Mouse (Mus musculus): ENCODE data around the gene Atp6v0a4. TPM values are rescaled to one million over a fixed set of nuclear protein-coding genes. Genes with fewer than 3 reads are reported as not detected.

Gene Atp6v0a4
- total and polyA plus RNA-seq, 3 experiments = not detected

DNA sequence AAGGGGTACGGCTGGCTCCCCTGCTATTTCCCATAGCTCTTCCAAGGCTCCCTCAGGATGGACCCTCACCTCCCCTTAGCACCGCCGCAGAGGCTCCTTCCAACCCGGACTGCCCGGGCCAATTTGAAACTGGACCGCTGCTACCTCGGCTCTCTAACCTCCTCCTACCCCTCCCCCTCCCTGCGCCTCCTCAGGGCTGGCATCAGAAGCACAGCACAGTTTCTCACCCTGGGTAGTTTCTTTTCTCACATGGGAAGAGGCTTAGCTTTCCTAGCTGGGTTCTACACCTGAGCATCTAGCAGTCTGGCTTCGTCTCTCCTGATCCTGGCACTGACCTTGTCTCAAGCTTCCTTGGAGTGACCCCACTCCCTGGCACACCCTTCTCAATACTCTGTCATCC, 14.5 kb downstream of the Atp6v0a4 start:
- TF ChIP-seq GATA1 (IDR thresholded peaks at IDR 0.05; ENCODE audit: borderline replicate concordance, low read length) = no peak
- ATAC-seq (ENCODE audit: extremely low read depth, insufficient number of reproducible peaks, low FRiP score, poor library complexity, severe bottlenecking) (no peak), DNase-seq (ENCODE audit: low spot score) (no peak)
- Histone ChIP-seq H3K9me3 (replicated peaks) (no peaks in the 10 kb centered on the region), H3K4me3 (ENCODE audit: low read depth, low read length) (no peak overlapping the region), H3K27me3 (ENCODE audit: insufficient read depth, low read length) (peaks cover 17% of the 10 kb centered on the region), H3K36me3 (replicated peaks) (no peaks in the 10 kb centered on the region), H3K4me1 (ENCODE audit: insufficient read depth, low read depth, low read length) (no peaks in the 10 kb centered on the region)

DNA sequence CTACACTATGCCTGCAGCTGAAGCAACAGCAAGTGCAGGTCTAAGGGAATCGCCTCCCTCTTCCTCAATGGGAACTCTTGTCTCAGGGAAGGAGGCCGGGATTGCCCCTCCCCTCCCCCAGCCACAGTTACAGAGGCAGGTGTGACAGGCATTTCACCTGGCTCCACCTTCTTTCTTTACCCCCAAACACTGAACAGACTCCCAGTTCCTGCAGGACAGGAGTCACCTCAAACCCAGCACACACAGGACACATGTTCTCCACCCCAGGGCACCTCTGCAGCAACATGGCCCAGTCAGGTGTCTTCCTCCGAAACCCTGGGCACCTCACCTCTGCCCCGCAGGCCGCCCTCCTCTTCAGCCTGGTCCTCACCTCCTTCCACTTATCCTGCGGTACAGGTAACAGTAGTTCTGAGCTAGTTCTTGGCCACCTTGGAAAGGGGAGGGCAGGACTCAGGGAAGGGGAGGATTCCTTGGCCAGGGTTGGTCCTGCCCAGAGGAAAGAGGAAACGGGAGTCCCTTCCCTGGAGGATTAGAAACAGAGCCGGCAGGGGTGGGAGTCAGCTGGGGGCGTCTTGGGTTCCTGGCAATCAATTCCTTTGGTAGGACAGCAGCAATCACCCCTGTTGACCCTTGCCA, 15.1 kb downstream of the Atp6v0a4 start, which contains the start of gene Tmem213:
Tmem213 (plus strand) TSS at position 96 of the 636 bp plus-strand sequence.
- no peak for TF ChIP-seq GATA1 (IDR thresholded peaks at IDR 0.05; ENCODE audit: borderline replicate concordance, low read length)
- TF ChIP-seq GATA2 (IDR thresholded peaks at IDR 0.05; ENCODE audit: borderline replicate concordance, low read depth, low read length) = no peak
- no peak for TF ChIP-seq POLR2AphosphoS5 (IDR thresholded peaks at IDR 0.05; ENCODE audit: insufficient replicate concordance, low read depth, low read length)
- no peak for TF ChIP-seq CTCF (IDR thresholded peaks at IDR 0.05; ENCODE audit: low read depth, low read length)
- TF ChIP-seq TAL1 (conservative IDR thresholded peaks at IDR 0.05; ENCODE audit: low read depth, low read length) = no peak
- Histone ChIP-seq H3K4me1 (ENCODE audit: insufficient read depth, low read depth, low read length) (no peaks in the 10 kb centered on the region), H3K36me3 (replicated peaks) (no peaks in the 10 kb centered on the region), H3K4me3 (ENCODE audit: low read depth, low read length) (no peak within 1 kb of the TSS), H3K9me3 (replicated peaks) (no peaks in the 10 kb centered on the region), H3K27me3 (ENCODE audit: insufficient read depth, low read length) (peaks cover 17% of the 10 kb centered on the region)
- no peak for ATAC-seq (ENCODE audit: extremely low read depth, insufficient number of reproducible peaks, low FRiP score, poor library complexity, severe bottlenecking)
- no peak for DNase-seq (ENCODE audit: low spot score)

DNA sequence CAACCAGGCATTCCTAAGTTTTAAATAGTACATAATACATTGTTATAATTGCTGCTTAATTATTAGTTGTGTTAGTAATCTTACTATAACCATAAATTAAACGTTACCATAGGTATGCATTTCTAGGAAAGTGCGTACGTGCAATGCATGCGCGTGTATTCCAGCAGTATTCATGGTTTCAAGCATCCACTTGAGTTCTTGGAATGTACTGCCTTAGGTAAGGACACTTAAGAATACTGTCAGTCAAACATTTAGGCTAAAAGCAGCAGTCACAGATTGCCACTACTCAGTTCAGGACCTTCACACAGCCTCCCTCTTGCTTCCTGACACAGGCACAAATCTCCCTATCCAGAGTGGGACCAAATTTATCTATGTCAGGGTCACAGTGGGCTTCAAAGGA, 15.9 kb downstream of the Atp6v0a4 start:
- Histone ChIP-seq H3K36me3 (replicated peaks) (no peaks in the 10 kb centered on the region), H3K27me3 (ENCODE audit: insufficient read depth, low read length) (peaks cover 19% of the 10 kb centered on the region), H3K4me3 (ENCODE audit: low read depth, low read length) (no peak overlapping the region), H3K4me1 (ENCODE audit: insufficient read depth, low read depth, low read length) (no peaks in the 10 kb centered on the region), H3K9me3 (replicated peaks) (no peaks in the 10 kb centered on the region)
- DNase-seq (ENCODE audit: low spot score) = no peak
- ATAC-seq (ENCODE audit: extremely low read depth, insufficient number of reproducible peaks, low FRiP score, poor library complexity, severe bottlenecking) = no peak
- no peak for TF ChIP-seq GATA2 (IDR thresholded peaks at IDR 0.05; ENCODE audit: borderline replicate concordance, low read depth, low read length)
- TF ChIP-seq TAL1 (conservative IDR thresholded peaks at IDR 0.05; ENCODE audit: low read depth, low read length) = no peak
- no peak for TF ChIP-seq POLR2AphosphoS5 (IDR thresholded peaks at IDR 0.05; ENCODE audit: insufficient replicate concordance, low read depth, low read length)
- no peak for TF ChIP-seq GATA1 (IDR thresholded peaks at IDR 0.05; ENCODE audit: borderline replicate concordance, low read length)
- TF ChIP-seq CTCF (IDR thresholded peaks at IDR 0.05; ENCODE audit: low read depth, low read length) = no peak

DNA sequence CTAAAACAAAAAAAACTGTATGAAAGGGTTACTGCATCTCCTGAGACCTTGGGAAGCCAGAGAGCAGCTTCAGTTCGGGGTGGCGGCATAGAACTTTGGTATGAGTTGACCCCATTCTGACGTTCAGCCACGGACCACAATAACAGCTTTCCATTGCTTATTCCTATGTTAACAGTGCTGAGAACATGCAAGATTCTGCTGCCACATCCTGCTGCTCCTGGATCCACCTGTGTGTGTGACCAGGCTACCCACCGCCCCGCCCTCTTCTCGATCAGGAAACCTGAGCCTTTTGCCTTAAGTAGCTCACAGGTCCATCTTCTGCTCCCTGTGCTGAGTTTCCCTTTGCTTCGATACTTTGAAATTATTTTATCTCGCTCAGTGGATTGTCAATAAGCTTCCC, 18.5 kb downstream of the Atp6v0a4 start:
- Histone ChIP-seq H3K27me3 (ENCODE audit: insufficient read depth, low read length) (peaks cover 15% of the 10 kb centered on the region), H3K36me3 (replicated peaks) (no peaks in the 10 kb centered on the region), H3K4me1 (ENCODE audit: insufficient read depth, low read depth, low read length) (no peaks in the 10 kb centered on the region), H3K9me3 (replicated peaks) (no peaks in the 10 kb centered on the region), H3K4me3 (ENCODE audit: low read depth, low read length) (no peak overlapping the region)
- TF ChIP-seq TAL1 (conservative IDR thresholded peaks at IDR 0.05; ENCODE audit: low read depth, low read length) = no peak
- TF ChIP-seq GATA2 (IDR thresholded peaks at IDR 0.05; ENCODE audit: borderline replicate concordance, low read depth, low read length) = no peak
- TF ChIP-seq CTCF (IDR thresholded peaks at IDR 0.05; ENCODE audit: low read depth, low read length) = no peak
- no peak for TF ChIP-seq GATA1 (IDR thresholded peaks at IDR 0.05; ENCODE audit: borderline replicate concordance, low read length)
- no peak for TF ChIP-seq POLR2AphosphoS5 (IDR thresholded peaks at IDR 0.05; ENCODE audit: insufficient replicate concordance, low read depth, low read length)
- DNase-seq (ENCODE audit: low spot score) = no peak
- ATAC-seq (ENCODE audit: extremely low read depth, insufficient number of reproducible peaks, low FRiP score, poor library complexity, severe bottlenecking) = no peak

DNA sequence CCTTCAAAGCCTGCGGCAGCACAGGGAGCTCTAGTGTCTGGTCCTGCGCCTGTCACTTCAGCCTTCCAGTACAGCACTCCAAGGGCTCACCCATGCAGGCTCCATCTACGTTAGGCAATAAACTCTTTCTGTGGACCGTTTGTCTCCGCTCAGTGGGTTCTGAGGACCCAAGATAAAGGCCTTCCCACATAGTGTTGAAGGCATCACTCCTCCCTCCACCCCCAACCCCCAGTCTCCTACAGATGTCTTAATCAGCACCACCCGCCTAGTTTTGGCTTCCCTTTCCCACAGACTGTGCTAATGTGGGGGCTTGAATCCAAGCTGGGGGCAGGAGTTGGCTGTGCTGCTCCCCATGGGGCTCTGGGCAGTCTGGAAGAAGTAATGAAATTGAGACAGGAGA, 20.6 kb downstream of the Atp6v0a4 start:
- H3K36me3 ChIP-seq (replicated peaks) = no peaks in the 10 kb centered on the region
- ATAC-seq (ENCODE audit: extremely low read depth, insufficient number of reproducible peaks, low FRiP score, poor library complexity, severe bottlenecking) = no peak
- no peak for DNase-seq (ENCODE audit: low spot score)
- no peak overlapping the region for H3K4me3 ChIP-seq (ENCODE audit: low read depth, low read length)
- H3K9me3 ChIP-seq (replicated peaks) = no peaks in the 10 kb centered on the region
- TF ChIP-seq TAL1 (conservative IDR thresholded peaks at IDR 0.05; ENCODE audit: low read depth, low read length) (no peak), GATA2 (IDR thresholded peaks at IDR 0.05; ENCODE audit: borderline replicate concordance, low read depth, low read length) (no peak), CTCF (IDR thresholded peaks at IDR 0.05; ENCODE audit: low read depth, low read length) (no peak), GATA1 (IDR thresholded peaks at IDR 0.05; ENCODE audit: borderline replicate concordance, low read length) (no peak), POLR2AphosphoS5 (IDR thresholded peaks at IDR 0.05; ENCODE audit: insufficient replicate concordance, low read depth, low read length) (no peak)
- H3K27me3 ChIP-seq (ENCODE audit: insufficient read depth, low read length) = peaks cover 7% of the 10 kb centered on the region
- H3K4me1 ChIP-seq (ENCODE audit: insufficient read depth, low read depth, low read length) = no peaks in the 10 kb centered on the region

DNA sequence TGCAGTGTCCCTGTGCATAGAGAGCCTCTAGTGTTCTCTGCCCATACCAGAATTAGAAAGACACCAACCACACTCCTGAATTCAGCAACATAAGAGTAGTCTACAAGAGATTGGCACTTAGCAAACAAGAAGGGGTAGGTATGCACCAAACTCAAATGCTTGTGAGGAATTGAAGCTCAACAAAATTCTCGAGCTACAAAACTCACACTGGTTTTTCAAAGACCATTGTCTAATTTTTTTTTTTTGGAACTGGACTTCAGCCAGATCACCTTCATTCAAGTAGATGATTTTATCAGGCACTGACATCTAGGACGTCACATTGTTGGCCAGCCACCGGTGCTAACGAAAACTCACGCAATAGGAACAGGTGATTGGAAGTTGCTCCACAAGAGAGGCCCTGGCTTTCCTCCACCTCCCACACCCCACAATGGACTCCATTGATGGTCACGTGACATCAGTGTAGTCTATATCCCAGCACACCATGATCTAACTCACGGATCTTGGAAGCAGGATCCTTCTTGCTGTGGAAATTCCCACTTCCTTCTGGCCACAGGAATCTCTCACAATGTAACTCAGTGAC, 22.1 kb downstream of the Atp6v0a4 start:
- Histone ChIP-seq H3K36me3 (replicated peaks) (no peaks in the 10 kb centered on the region), H3K9me3 (replicated peaks) (no peaks in the 10 kb centered on the region), H3K4me1 (ENCODE audit: insufficient read depth, low read depth, low read length) (no peaks in the 10 kb centered on the region), H3K27me3 (ENCODE audit: insufficient read depth, low read length) (peaks cover 7% of the 10 kb centered on the region), H3K4me3 (ENCODE audit: low read depth, low read length) (no peak overlapping the region)
- ATAC-seq (ENCODE audit: extremely low read depth, insufficient number of reproducible peaks, low FRiP score, poor library complexity, severe bottlenecking) (no peak), DNase-seq (ENCODE audit: low spot score) (no peak)
- TF ChIP-seq POLR2AphosphoS5 (IDR thresholded peaks at IDR 0.05; ENCODE audit: insufficient replicate concordance, low read depth, low read length) (no peak), GATA1 (IDR thresholded peaks at IDR 0.05; ENCODE audit: borderline replicate concordance, low read length) (no peak), TAL1 (conservative IDR thresholded peaks at IDR 0.05; ENCODE audit: low read depth, low read length) (no peak), GATA2 (IDR thresholded peaks at IDR 0.05; ENCODE audit: borderline replicate concordance, low read depth, low read length) (no peak), CTCF (IDR thresholded peaks at IDR 0.05; ENCODE audit: low read depth, low read length) (no peak)

Data from G1E (cell line).